Mouse (Mus musculus) megakaryocyte, embryonic 14.5 days (primary cell): ENCODE results near the gene Mob3a. TPM values are rescaled to one million over a fixed set of nuclear protein-coding genes. Genes with fewer than 3 reads are reported as not detected.
"Not testable (repeated sequence)": the region's sequence is repeated elsewhere in the genome, so short reads cannot be mapped to it uniquely, and the experiment has no call there.

Source experiments
- H3K27me3 ChIP-seq: replicated peaks from 2 replicates; pipeline ENCODE3; 2012; ENCODE audit warnings: inconsistent platforms
- H3K36me3 ChIP-seq: replicated peaks from 2 replicates; pipeline ENCODE3; 2012; ENCODE audit warnings: low read length, inconsistent platforms, mixed read lengths
- H3K4me1 ChIP-seq: 2 replicates; pipeline ENCODE4 v1.6.1; 2012; ENCODE audit warnings: inconsistent platforms
- H3K4me3 ChIP-seq: replicated peaks from 2 replicates; pipeline ENCODE3; 2012; ENCODE audit warnings: moderate library complexity, mild to moderate bottlenecking, inconsistent platforms
- H3K9me3 ChIP-seq: 2 replicates; pipeline ENCODE4 v1.6.1; 2012; ENCODE audit warnings: inconsistent platforms
- FLI1 ChIP-seq: IDR thresholded peaks from 2 replicates; pipeline ENCODE4 v1.6.1; 2012; ENCODE audit warnings: low read length, inconsistent platforms, mixed read lengths
- GATA1 ChIP-seq: IDR thresholded peaks from 3 replicates; pipeline ENCODE4 v1.6.1; 2012; ENCODE audit warnings: mixed read lengths, low read length, inconsistent platforms, borderline replicate concordance
- polyA plus RNA-seq: library from polyadenylated mRNA; stranded (reverse); fragments of >175 nt; gene quantifications from 2 replicates; pipeline ENCODE4 v1.2.3, GENCODE M21; 2012; ENCODE audit warnings: low replicate concordance; ENCODE audit not compliant: insufficient read depth

The Mob3a gene
- polyA plus RNA-seq, 1 experiment = 61.8 TPM

- Histone ChIP-seq H3K4me3 (peak overlapping the region; percentile 99), H3K9me3 (no peaks in the 10 kb centered on the region), H3K27me3 (no peaks in the 10 kb centered on the region), H3K4me1 (peaks cover 82% of the 10 kb centered on the region), H3K36me3 (peaks cover 26% of the 10 kb centered on the region)
- TF ChIP-seq GATA1 (no peak), FLI1 (no peak)
Observed at GRCm38 (mm10) chr10:80655406-80656129, 46.2 kb downstream of the Mob3a start.

DNA sequence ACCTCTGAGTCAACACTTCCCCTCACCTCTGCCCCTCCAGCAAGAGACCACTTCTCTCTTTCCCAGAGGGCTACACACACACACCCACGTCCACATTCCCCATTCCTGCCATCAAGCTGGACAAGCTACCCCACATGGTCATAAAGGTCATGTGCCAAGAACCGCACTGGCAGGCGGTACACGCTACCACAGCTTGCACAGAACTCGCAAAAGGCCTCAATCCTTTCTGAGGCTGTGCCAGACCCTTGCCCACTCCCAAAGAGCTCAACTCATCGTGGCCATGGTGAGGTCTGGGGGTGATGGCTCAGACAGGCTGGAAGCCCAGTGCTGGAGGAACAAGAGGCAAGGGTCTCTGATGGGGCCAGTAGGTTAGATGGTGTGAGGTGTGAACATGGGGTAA, 46.9 kb downstream of the Mob3a start:
- Histone ChIP-seq H3K4me1 (peaks cover 89% of the 10 kb centered on the region), H3K4me3 (peak overlapping the region; percentile 44), H3K36me3 (peaks cover 31% of the 10 kb centered on the region), H3K27me3 (no peaks in the 10 kb centered on the region), H3K9me3 (no peaks in the 10 kb centered on the region)
- no peak for TF ChIP-seq FLI1
- TF ChIP-seq GATA1 = no peak

DNA sequence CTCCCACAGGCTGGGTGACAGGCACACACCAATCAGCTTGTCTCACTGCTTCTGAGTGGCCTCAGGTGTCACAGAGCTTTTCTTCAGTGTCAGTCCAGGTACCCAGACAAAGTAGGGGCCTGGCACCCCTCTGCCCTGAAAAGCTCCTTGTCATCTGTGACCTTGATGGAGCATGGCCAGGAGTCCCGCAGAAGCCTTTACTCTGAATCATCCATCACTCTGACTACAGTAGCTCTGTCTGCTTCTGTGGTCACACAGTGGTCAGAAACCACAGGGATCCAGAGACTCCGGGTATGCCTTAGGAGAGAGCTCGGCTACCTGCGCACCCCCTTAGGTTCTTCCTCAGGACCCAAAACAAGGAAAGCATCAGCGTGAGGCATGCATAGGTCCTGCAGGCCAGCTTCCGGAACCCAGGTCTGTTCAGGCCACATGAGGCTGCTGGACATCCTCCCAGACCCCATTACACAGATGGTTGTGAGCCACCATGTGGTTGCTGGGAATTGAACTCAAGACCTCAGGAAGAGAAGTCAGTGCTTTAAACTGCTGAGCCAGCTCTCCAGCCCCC, 48.5 kb downstream of the Mob3a start:
- peak overlapping the region; percentile 50 for H3K4me3 ChIP-seq
- no peaks in the 10 kb centered on the region for H3K27me3 ChIP-seq
- peaks cover 85% of the 10 kb centered on the region for H3K4me1 ChIP-seq
- H3K9me3 ChIP-seq = no peaks in the 10 kb centered on the region
- peaks cover 44% of the 10 kb centered on the region for H3K36me3 ChIP-seq
- TF ChIP-seq GATA1 (no peak), FLI1 (no peak)

- peaks cover 72% of the 10 kb centered on the region for H3K36me3 ChIP-seq
- H3K4me3 ChIP-seq = no peak overlapping the region
- no peaks in the 10 kb centered on the region for H3K9me3 ChIP-seq
- TF ChIP-seq GATA1 = no peak
- no peak for TF ChIP-seq FLI1
- peaks cover 62% of the 10 kb centered on the region for H3K4me1 ChIP-seq
- no peaks in the 10 kb centered on the region for H3K27me3 ChIP-seq
Observed at GRCm38 (mm10) chr10:80650392-80650791, 51.4 kb downstream of the Mob3a start.

- not testable (repeated sequence) for H3K4me3 ChIP-seq, H3K9me3 ChIP-seq, H3K27me3 ChIP-seq
- H3K36me3 ChIP-seq = peaks cover 75% of the 10 kb centered on the region
- H3K4me1 ChIP-seq = peaks cover 57% of the 10 kb centered on the region
Observed at GRCm38 (mm10) chr10:80649910-80650309, 51.9 kb downstream of the Mob3a start.

- Histone ChIP-seq H3K36me3 (peaks cover 92% of the 10 kb centered on the region), H3K4me3 (no peak overlapping the region), H3K4me1 (peaks cover 34% of the 10 kb centered on the region), H3K27me3 (no peaks in the 10 kb centered on the region), H3K9me3 (no peaks in the 10 kb centered on the region)
- no peak for TF ChIP-seq FLI1
- no peak for TF ChIP-seq GATA1
Observed at GRCm38 (mm10) chr10:80646936-80647335, 54.8 kb downstream of the Mob3a start.

DNA sequence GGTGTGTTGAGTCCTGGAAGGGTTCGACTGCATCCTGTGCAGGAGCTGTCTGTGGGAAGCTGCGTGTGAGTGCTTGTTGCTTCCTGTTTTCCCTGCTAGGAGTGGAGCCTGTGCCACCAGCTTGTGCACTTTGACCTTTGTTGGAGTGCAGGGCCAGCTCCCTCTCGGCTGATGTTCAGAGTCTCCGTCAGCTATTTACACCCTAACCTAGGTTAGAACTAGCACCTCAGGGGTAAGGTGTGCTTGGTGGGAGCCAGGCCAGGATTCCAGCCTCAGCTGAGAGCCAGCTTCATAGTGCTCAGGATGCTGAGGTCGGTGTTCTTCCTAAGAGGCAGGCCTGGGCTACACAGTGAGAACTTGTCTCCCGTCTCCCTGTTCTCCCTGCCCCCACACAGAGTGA, 66.4 kb downstream of the Mob3a start:
- TF ChIP-seq FLI1 (no peak), GATA1 (no peak)
- peaks cover 43% of the 10 kb centered on the region for H3K4me1 ChIP-seq
- H3K36me3 ChIP-seq = peaks cover 98% of the 10 kb centered on the region
- H3K27me3 ChIP-seq = no peaks in the 10 kb centered on the region
- no peaks in the 10 kb centered on the region for H3K9me3 ChIP-seq
- H3K4me3 ChIP-seq = no peak overlapping the region

Other genes with a start within 250 kb of the Mob3a start
- gene Onecut3, start 207.1 kb downstream of the Mob3a start, polyA plus RNA-seq = not detected in 2 replicates
- 0.49 TPM in 1 of 2 replicates, not detected in the other for gene Atp8b3, start 162.9 kb downstream of the Mob3a start, polyA plus RNA-seq
- gene Rexo1, start 140.4 kb downstream of the Mob3a start, polyA plus RNA-seq = 81.2 and 149 TPM in 2 replicates
- 35.6 and 98.1 TPM in 2 replicates for gene Klf16, start 124.7 kb downstream of the Mob3a start, polyA plus RNA-seq
- 581 and 2,064 TPM in 2 replicates for gene Abhd17a, start 111.6 kb downstream of the Mob3a start, polyA plus RNA-seq
- gene Scamp4, start 99.1 kb downstream of the Mob3a start, polyA plus RNA-seq = 19.2 and 31.4 TPM in 2 replicates
- 5.7 and 13.7 TPM in 2 replicates for gene Adat3, start 99.1 kb downstream of the Mob3a start, polyA plus RNA-seq
- gene Gm49322, start 96.0 kb downstream of the Mob3a start, polyA plus RNA-seq = not detected in 2 replicates
- gene Csnk1g2, start 79.1 kb downstream of the Mob3a start, polyA plus RNA-seq = 476 and 617 TPM in 2 replicates
- gene Btbd2, start 44.9 kb downstream of the Mob3a start, polyA plus RNA-seq = 91.6 and 121 TPM in 2 replicates
- 472 and 996 TPM in 2 replicates for gene Mknk2, start 23.9 kb downstream of the Mob3a start, polyA plus RNA-seq
- 19.4 and 27.8 TPM in 2 replicates for gene Izumo4, start 207 bp upstream of the Mob3a start, polyA plus RNA-seq
- 10.9 and 24.8 TPM in 2 replicates for gene Ap3d1, start 40.3 kb upstream of the Mob3a start, polyA plus RNA-seq
- gene Dot1l, start 53.2 kb upstream of the Mob3a start, polyA plus RNA-seq = 35.3 and 88.7 TPM in 2 replicates
- 413 and 1,110 TPM in 2 replicates for gene Sf3a2, start 96.2 kb upstream of the Mob3a start, polyA plus RNA-seq
- gene Plekhj1, start 96.6 kb upstream of the Mob3a start, polyA plus RNA-seq = 184 and 251 TPM in 2 replicates
- gene Amh, start 103.3 kb upstream of the Mob3a start, polyA plus RNA-seq = 1.1 and 5.5 TPM in 2 replicates
- gene Jsrp1, start 111.5 kb upstream of the Mob3a start, polyA plus RNA-seq = not detected in 2 replicates
- gene Oaz1, start 124.7 kb upstream of the Mob3a start, polyA plus RNA-seq = 2,272 and 5,289 TPM in 2 replicates
- gene Lingo3, start 142.1 kb upstream of the Mob3a start, polyA plus RNA-seq = 0.04 TPM in 1 of 2 replicates, not detected in the other
- gene Lsm7, start 153.2 kb upstream of the Mob3a start, polyA plus RNA-seq = 6.8 and 219 TPM in 2 replicates
- 33.4 and 118 TPM in 2 replicates for gene Sppl2b, start 153.3 kb upstream of the Mob3a start, polyA plus RNA-seq
- 0.08 TPM in 1 of 2 replicates, not detected in the other for gene Tmprss9, start 169.9 kb upstream of the Mob3a start, polyA plus RNA-seq
- 88.8 and 345 TPM in 2 replicates for gene Timm13, start 199.0 kb upstream of the Mob3a start, polyA plus RNA-seq
- 11.8 and 16.6 TPM in 2 replicates for gene Lmnb2, start 216.3 kb upstream of the Mob3a start, polyA plus RNA-seq
- gene Gadd45b, start 228.1 kb upstream of the Mob3a start, polyA plus RNA-seq = 29.3 and 96.0 TPM in 2 replicates